Mouse (Mus musculus) forebrain, embryonic 10.5 days (tissue): Measurements from ENCODE around the gene Naa35. TPM values are rescaled to one million over a fixed set of nuclear protein-coding genes. Genes with fewer than 3 reads are reported as not detected.
A peak's percentile ranks its signal among the peaks of the same experiment; 100 is the strongest.

Source experiments
- DNase-seq: peaks from one replicate; pipeline ENCODE4 v3.0.0-alpha.2; 2017; ENCODE audit warnings: low spot score; ENCODE audit errors: extremely low spot score
- H3K27ac ChIP-seq: fragments of 300-500 bp; sonication (generic); 2 replicates; pipeline ENCODE4 v1.5.1; 2016; ENCODE audit warnings: mild to moderate bottlenecking
- H3K27me3 ChIP-seq: fragments of 300-500 bp; sonication (generic); 2 replicates; pipeline ENCODE4 v1.6.1; 2016; ENCODE audit warnings: mild to moderate bottlenecking; ENCODE audit not compliant: poor library complexity, severe bottlenecking
- H3K36me3 ChIP-seq: fragments of 300-500 bp; sonication (generic); replicated peaks from 2 replicates; pipeline ENCODE4 v1.6.1; 2016; ENCODE audit warnings: mild to moderate bottlenecking, moderate library complexity
- H3K4me1 ChIP-seq: fragments of 300-500 bp; sonication (generic); 2 replicates; pipeline ENCODE4 v1.6.1; 2016
- H3K4me3 ChIP-seq: fragments of 300-500 bp; sonication (generic); 2 replicates; pipeline ENCODE4 v1.5.1; 2016; ENCODE audit warnings: mild to moderate bottlenecking, moderate library complexity
- H3K9me3 ChIP-seq: fragments of 300-500 bp; sonication (generic); 2 replicates; pipeline ENCODE4 v1.6.1; 2016; ENCODE audit warnings: mild to moderate bottlenecking, moderate library complexity
- WGBS: fragments of 180-500 bp; shearing (Covaris S2); methylation state at CpG from one replicate; pipeline ENCODE4 v1.1.7; 2016; 5-methylcytosine and 5-hydroxymethylcytosine counted together
- polyA plus RNA-seq: library from polyadenylated mRNA; unstranded; fragments of >200 nt; fragmentation: Nextera tagmentation; extraction: Ambion mirVana; gene quantifications from 2 replicates; pipeline ENCODE4 v1.2.1, GENCODE M21; 2016

Gene Naa35
- polyA plus RNA-seq, 1 experiment from 2014 or later = 116 TPM

GRCm38 (mm10) chr13:59621643-59622489, 36.8 kb downstream of the Naa35 start:
- DNase-seq = no peak
- 89% methylated on average over 7 of the region's 7 CpGs for WGBS
- Histone ChIP-seq H3K27ac (no peak overlapping the region), H3K36me3 (peaks cover 93% of the 10 kb centered on the region), H3K4me3 (no peak overlapping the region), H3K4me1 (no peaks in the 10 kb centered on the region), H3K9me3 (no peaks in the 10 kb centered on the region), H3K27me3 (no peaks in the 10 kb centered on the region)

GRCm38 (mm10) chr13:59624389-59624788, 39.3 kb downstream of the Naa35 start:
- WGBS = 89% methylated on average over 3 of the region's 3 CpGs
- H3K27ac ChIP-seq = no peak overlapping the region
- H3K36me3 ChIP-seq = peaks cover 92% of the 10 kb centered on the region
- no peak overlapping the region for H3K4me3 ChIP-seq
- DNase-seq = no peak
- H3K9me3 ChIP-seq = no peaks in the 10 kb centered on the region
- no peaks in the 10 kb centered on the region for H3K4me1 ChIP-seq
- H3K27me3 ChIP-seq = no peaks in the 10 kb centered on the region

- H3K9me3 ChIP-seq = no peaks in the 10 kb centered on the region
- 89% methylated on average over 5 of the region's 5 CpGs for WGBS
- no peaks in the 10 kb centered on the region for H3K27me3 ChIP-seq
- H3K4me3 ChIP-seq = no peak overlapping the region
- H3K4me1 ChIP-seq = no peaks in the 10 kb centered on the region
- peaks cover 94% of the 10 kb centered on the region for H3K36me3 ChIP-seq
- H3K27ac ChIP-seq = no peak overlapping the region
- DNase-seq = no peak
These were observed 39.8 kb downstream of the Naa35 start for GRCm38 (mm10) chr13:59624903-59625302.

- WGBS = 95% methylated on average over 7 of the region's 7 CpGs
- H3K4me3 ChIP-seq = no peak overlapping the region
- no peak for DNase-seq
- no peaks in the 10 kb centered on the region for H3K4me1 ChIP-seq
- no peaks in the 10 kb centered on the region for H3K27me3 ChIP-seq
- no peak overlapping the region for H3K27ac ChIP-seq
- H3K36me3 ChIP-seq = peaks cover 94% of the 10 kb centered on the region
- H3K9me3 ChIP-seq = no peaks in the 10 kb centered on the region
These were observed 41.7 kb downstream of the Naa35 start for GRCm38 (mm10) chr13:59626739-59627138.

- H3K9me3 ChIP-seq = no peaks in the 10 kb centered on the region
- H3K27ac ChIP-seq = no peak overlapping the region
- no peak for DNase-seq
- H3K36me3 ChIP-seq = peaks cover 100% of the 10 kb centered on the region
- 77% methylated on average over 5 of the region's 5 CpGs for WGBS
- H3K27me3 ChIP-seq = no peaks in the 10 kb centered on the region
- H3K4me1 ChIP-seq = no peaks in the 10 kb centered on the region
- H3K4me3 ChIP-seq = no peak overlapping the region
These were observed 49.6 kb downstream of the Naa35 start for GRCm38 (mm10) chr13:59634637-59635036.

- Histone ChIP-seq H3K4me3 (no peak overlapping the region), H3K27ac (no peak overlapping the region), H3K9me3 (no peaks in the 10 kb centered on the region), H3K4me1 (no peaks in the 10 kb centered on the region), H3K36me3 (peaks cover 98% of the 10 kb centered on the region), H3K27me3 (no peaks in the 10 kb centered on the region)
- WGBS = 94% methylated on average over 7 of the region's 7 CpGs
- DNase-seq = no peak
These were observed 52.7 kb downstream of the Naa35 start for GRCm38 (mm10) chr13:59637800-59638199.

- H3K27ac ChIP-seq = no peak overlapping the region
- peaks cover 97% of the 10 kb centered on the region for H3K36me3 ChIP-seq
- no peaks in the 10 kb centered on the region for H3K4me1 ChIP-seq
- WGBS = 92% methylated on average over 16 of the region's 16 CpGs
- no peaks in the 10 kb centered on the region for H3K27me3 ChIP-seq
- no peaks in the 10 kb centered on the region for H3K9me3 ChIP-seq
- H3K4me3 ChIP-seq = no peak overlapping the region
- no peak for DNase-seq
These were observed 54.5 kb downstream of the Naa35 start for GRCm38 (mm10) chr13:59639368-59640177.

GRCm38 (mm10) chr13:59640178-59640440, 55.0 kb downstream of the Naa35 start:
- H3K9me3 ChIP-seq = no peaks in the 10 kb centered on the region
- no peak overlapping the region for H3K27ac ChIP-seq
- WGBS = 93% methylated on average over 6 of the region's 6 CpGs
- H3K4me1 ChIP-seq = no peaks in the 10 kb centered on the region
- no peak overlapping the region for H3K4me3 ChIP-seq
- H3K36me3 ChIP-seq = peaks cover 97% of the 10 kb centered on the region
- no peak for DNase-seq
- H3K27me3 ChIP-seq = no peaks in the 10 kb centered on the region

- no peaks in the 10 kb centered on the region for H3K27me3 ChIP-seq
- no peak for DNase-seq
- WGBS = 89% methylated on average over 2 of the region's 2 CpGs
- peaks cover 21% of the 10 kb centered on the region for H3K4me1 ChIP-seq
- no peaks in the 10 kb centered on the region for H3K9me3 ChIP-seq
- peaks cover 97% of the 10 kb centered on the region for H3K36me3 ChIP-seq
- no peak overlapping the region for H3K27ac ChIP-seq
- no peak overlapping the region for H3K4me3 ChIP-seq
These were observed 57.8 kb downstream of the Naa35 start for GRCm38 (mm10) chr13:59642818-59643217.

GRCm38 (mm10) chr13:59645491-59645890, 60.4 kb downstream of the Naa35 start:
- Histone ChIP-seq H3K27ac (no peak overlapping the region), H3K27me3 (no peaks in the 10 kb centered on the region), H3K4me1 (peaks cover 26% of the 10 kb centered on the region), H3K9me3 (no peaks in the 10 kb centered on the region), H3K36me3 (peaks cover 97% of the 10 kb centered on the region), H3K4me3 (no peak overlapping the region)
- DNase-seq = no peak
- 91% methylated on average over 3 of the region's 3 CpGs for WGBS

GRCm38 (mm10) chr13:59646674-59647244, 61.7 kb downstream of the Naa35 start:
- Histone ChIP-seq H3K4me1 (peaks cover 26% of the 10 kb centered on the region), H3K27me3 (no peaks in the 10 kb centered on the region), H3K9me3 (no peaks in the 10 kb centered on the region), H3K27ac (peak overlapping the region; percentile 36), H3K4me3 (no peak overlapping the region), H3K36me3 (peaks cover 98% of the 10 kb centered on the region)
- 44% methylated on average over 11 of the region's 11 CpGs for WGBS
- peak; percentile 36 for DNase-seq

- 86% methylated on average over 6 of the region's 6 CpGs for WGBS
- Histone ChIP-seq H3K27me3 (no peaks in the 10 kb centered on the region), H3K9me3 (no peaks in the 10 kb centered on the region), H3K36me3 (peaks cover 99% of the 10 kb centered on the region), H3K4me3 (no peak overlapping the region), H3K4me1 (peaks cover 26% of the 10 kb centered on the region), H3K27ac (peak overlapping the region; percentile 36; the same call in 1 of the 2 replicates)
- DNase-seq = no peak
These were observed 62.4 kb downstream of the Naa35 start for GRCm38 (mm10) chr13:59647484-59647883.

GRCm38 (mm10) chr13:59648598-59648997, 63.5 kb downstream of the Naa35 start:
- 95% methylated on average over 6 of the region's 6 CpGs for WGBS
- Histone ChIP-seq H3K9me3 (no peaks in the 10 kb centered on the region), H3K27me3 (no peaks in the 10 kb centered on the region), H3K27ac (no peak overlapping the region), H3K4me1 (peaks cover 34% of the 10 kb centered on the region), H3K4me3 (no peak overlapping the region), H3K36me3 (peaks cover 99% of the 10 kb centered on the region)
- DNase-seq = no peak
